Mouse (Mus musculus): ENCODE measurements around the gene Cluh. TPM values are rescaled to one million over a fixed set of nuclear protein-coding genes. Genes with fewer than 3 reads are reported as not detected.

Cluh gene
- polyA plus RNA-seq, 1 experiment from 2014 or later: 15.6 TPM

DNA sequence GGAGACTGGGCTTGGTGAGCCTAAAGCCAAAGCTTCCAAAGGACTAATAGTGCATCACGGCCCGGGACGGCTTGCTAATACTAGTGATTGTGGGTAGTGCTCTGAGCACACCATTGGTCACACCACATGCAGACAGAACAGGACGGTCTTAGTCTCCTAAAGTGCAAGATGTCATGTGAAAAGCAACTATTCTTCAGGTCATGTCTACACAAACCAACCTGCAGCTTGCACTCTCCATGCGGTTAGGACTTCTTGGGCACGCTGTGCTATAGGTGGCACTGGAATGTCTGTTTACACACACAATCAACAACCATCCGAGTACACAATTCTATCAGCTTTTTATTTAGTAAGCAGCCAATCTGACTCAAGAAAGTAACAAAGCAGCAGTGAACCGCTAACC, 25.4 kb downstream of the Cluh start:
- no peak overlapping the region for H3K27ac ChIP-seq (ENCODE audit: low read depth, low read length)
- no peak for DNase-seq (ENCODE audit: low spot score)
- H3K4me1 ChIP-seq (ENCODE audit: control insufficient read depth, insufficient read depth, low read length): no peaks in the 10 kb centered on the region
- H3K4me2 ChIP-seq (ENCODE audit: low read depth): no peak overlapping the region
- no peak overlapping the region for H3K9ac ChIP-seq (ENCODE audit: low read length)
- ATAC-seq (ENCODE audit: insufficient read depth, low FRiP score, low TSS enrichment): no peak
- no peaks in the 10 kb centered on the region for H3K27me3 ChIP-seq (ENCODE audit: control insufficient read depth, insufficient read depth, low read length)
- peaks cover 9% of the 10 kb centered on the region for H3K36me3 ChIP-seq (ENCODE audit: control insufficient read depth, insufficient read depth, low read length)
- no peaks in the 10 kb centered on the region for H3K9me3 ChIP-seq (ENCODE audit: control insufficient read depth, low read length)
- 95% methylated on average over 8 of the region's 8 CpGs for WGBS
- no peak overlapping the region for H3K4me3 ChIP-seq (ENCODE audit: low read depth, low read length)

DNA sequence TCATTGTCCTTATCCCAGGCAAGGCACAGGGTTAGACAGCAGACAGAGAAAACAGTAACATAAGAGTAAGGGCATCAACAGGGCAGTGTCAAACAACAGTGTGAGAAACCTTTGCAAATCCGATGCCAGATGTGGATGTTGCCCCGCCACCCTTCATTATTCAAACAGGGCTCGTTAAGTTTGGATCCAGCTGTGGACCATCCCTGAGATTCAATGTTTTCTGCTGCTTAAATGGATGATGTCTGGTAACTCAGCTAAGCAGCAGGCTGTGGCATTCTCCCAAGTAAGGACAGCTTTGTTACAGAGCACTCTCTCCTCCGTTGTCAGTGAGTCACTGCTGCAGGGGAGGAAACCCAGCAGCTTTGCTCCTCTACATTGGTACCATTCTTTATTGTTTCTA, 25.9 kb downstream of the Cluh start:
- no peak for DNase-seq (ENCODE audit: low spot score)
- 89% methylated on average over 4 of the region's 4 CpGs for WGBS
- Histone ChIP-seq H3K27ac (ENCODE audit: low read depth, low read length) (no peak overlapping the region), H3K9me3 (ENCODE audit: control insufficient read depth, low read length) (no peaks in the 10 kb centered on the region), H3K27me3 (ENCODE audit: control insufficient read depth, insufficient read depth, low read length) (no peaks in the 10 kb centered on the region), H3K4me1 (ENCODE audit: control insufficient read depth, insufficient read depth, low read length) (no peaks in the 10 kb centered on the region), H3K4me3 (ENCODE audit: low read depth, low read length) (no peak overlapping the region), H3K36me3 (ENCODE audit: control insufficient read depth, insufficient read depth, low read length) (peaks cover 13% of the 10 kb centered on the region), H3K9ac (ENCODE audit: low read length) (no peak overlapping the region), H3K4me2 (ENCODE audit: low read depth) (no peak overlapping the region)
- ATAC-seq (ENCODE audit: insufficient read depth, low FRiP score, low TSS enrichment): no peak

GRCm38 (mm10) chr11:74692151-74692550, 42.9 kb downstream of the Cluh start:
- 79% methylated on average over 1 of the region's 1 CpGs for WGBS
- DNase-seq (ENCODE audit: low spot score): no peak
- H3K4me2 ChIP-seq (ENCODE audit: low read depth): no peak overlapping the region
- no peak overlapping the region for H3K27ac ChIP-seq (ENCODE audit: low read depth, low read length)
- H3K9me3 ChIP-seq (ENCODE audit: control insufficient read depth, low read length): no peaks in the 10 kb centered on the region
- H3K9ac ChIP-seq (ENCODE audit: low read length): no peak overlapping the region
- no peaks in the 10 kb centered on the region for H3K27me3 ChIP-seq (ENCODE audit: control insufficient read depth, insufficient read depth, low read length)
- ATAC-seq (ENCODE audit: insufficient read depth, low FRiP score, low TSS enrichment): no peak
- H3K4me1 ChIP-seq (ENCODE audit: control insufficient read depth, insufficient read depth, low read length): no peaks in the 10 kb centered on the region
- H3K4me3 ChIP-seq (ENCODE audit: low read depth, low read length): no peak overlapping the region
- H3K36me3 ChIP-seq (ENCODE audit: control insufficient read depth, insufficient read depth, low read length): peaks cover 6% of the 10 kb centered on the region; the same call in 1 of the 2 replicates

- no peak overlapping the region for H3K4me2 ChIP-seq (ENCODE audit: low read depth)
- no peaks in the 10 kb centered on the region for H3K9me3 ChIP-seq (ENCODE audit: control insufficient read depth, low read length)
- ATAC-seq (ENCODE audit: insufficient read depth, low FRiP score, low TSS enrichment) (no peak), DNase-seq (ENCODE audit: low spot score) (no peak)
- no peaks in the 10 kb centered on the region for H3K4me1 ChIP-seq (ENCODE audit: control insufficient read depth, insufficient read depth, low read length)
- no peak overlapping the region for H3K9ac ChIP-seq (ENCODE audit: low read length)
- H3K27me3 ChIP-seq (ENCODE audit: control insufficient read depth, insufficient read depth, low read length): no peaks in the 10 kb centered on the region
- WGBS: 97% methylated on average over 2 of the region's 2 CpGs
- no peak overlapping the region for H3K4me3 ChIP-seq (ENCODE audit: low read depth, low read length)
- H3K27ac ChIP-seq (ENCODE audit: low read depth, low read length): no peak overlapping the region
- peaks cover 2% of the 10 kb centered on the region; the same call in 1 of the 2 replicates for H3K36me3 ChIP-seq (ENCODE audit: control insufficient read depth, insufficient read depth, low read length)
Measured at GRCm38 (mm10) chr11:74699505-74699904, 50.2 kb downstream of the Cluh start.

DNA sequence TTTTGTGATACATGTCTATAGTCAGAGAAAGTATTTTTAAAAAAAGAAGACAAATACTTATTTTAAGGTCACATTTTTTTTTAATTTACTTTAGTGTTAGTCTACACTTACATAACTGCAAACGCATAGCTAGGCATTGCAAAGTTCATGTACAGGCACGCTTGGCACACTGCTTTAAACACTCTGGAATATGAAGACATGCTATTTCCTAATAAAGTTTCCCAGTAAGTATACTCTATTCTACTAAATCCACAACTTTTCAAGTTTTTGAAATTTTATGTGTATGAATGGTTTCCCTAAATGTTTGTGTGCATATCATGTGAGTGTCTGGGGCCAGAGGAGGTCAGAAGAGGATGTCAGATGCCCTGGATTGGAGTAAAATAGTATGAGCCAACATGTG, 54.8 kb downstream of the Cluh start:
- no peak overlapping the region for H3K27ac ChIP-seq (ENCODE audit: low read depth, low read length)
- 95% methylated on average over 2 of the region's 2 CpGs for WGBS
- H3K9ac ChIP-seq (ENCODE audit: low read length): no peak overlapping the region
- H3K4me2 ChIP-seq (ENCODE audit: low read depth): no peak overlapping the region
- ATAC-seq (ENCODE audit: insufficient read depth, low FRiP score, low TSS enrichment) (no peak), DNase-seq (ENCODE audit: low spot score) (no peak)
- no peak overlapping the region for H3K4me3 ChIP-seq (ENCODE audit: low read depth, low read length)
- H3K4me1 ChIP-seq (ENCODE audit: control insufficient read depth, insufficient read depth, low read length): no peaks in the 10 kb centered on the region
- no peaks in the 10 kb centered on the region for H3K36me3 ChIP-seq (ENCODE audit: control insufficient read depth, insufficient read depth, low read length)
- no peaks in the 10 kb centered on the region for H3K9me3 ChIP-seq (ENCODE audit: control insufficient read depth, low read length)
- H3K27me3 ChIP-seq (ENCODE audit: control insufficient read depth, insufficient read depth, low read length): no peaks in the 10 kb centered on the region

- Histone ChIP-seq H3K4me2 (ENCODE audit: low read depth) (no peak overlapping the region), H3K36me3 (ENCODE audit: control insufficient read depth, insufficient read depth, low read length) (no peaks in the 10 kb centered on the region), H3K4me1 (ENCODE audit: control insufficient read depth, insufficient read depth, low read length) (no peaks in the 10 kb centered on the region), H3K4me3 (ENCODE audit: low read depth, low read length) (no peak overlapping the region), H3K9ac (ENCODE audit: low read length) (no peak overlapping the region), H3K27me3 (ENCODE audit: control insufficient read depth, insufficient read depth, low read length) (no peaks in the 10 kb centered on the region), H3K27ac (ENCODE audit: low read depth, low read length) (no peak overlapping the region), H3K9me3 (ENCODE audit: control insufficient read depth, low read length) (no peaks in the 10 kb centered on the region)
- ATAC-seq (ENCODE audit: insufficient read depth, low FRiP score, low TSS enrichment) (no peak), DNase-seq (ENCODE audit: low spot score) (no peak)
- 64% methylated on average over 1 of the region's 1 CpGs for WGBS
Measured at GRCm38 (mm10) chr11:74708781-74709180, 59.5 kb downstream of the Cluh start.

DNA sequence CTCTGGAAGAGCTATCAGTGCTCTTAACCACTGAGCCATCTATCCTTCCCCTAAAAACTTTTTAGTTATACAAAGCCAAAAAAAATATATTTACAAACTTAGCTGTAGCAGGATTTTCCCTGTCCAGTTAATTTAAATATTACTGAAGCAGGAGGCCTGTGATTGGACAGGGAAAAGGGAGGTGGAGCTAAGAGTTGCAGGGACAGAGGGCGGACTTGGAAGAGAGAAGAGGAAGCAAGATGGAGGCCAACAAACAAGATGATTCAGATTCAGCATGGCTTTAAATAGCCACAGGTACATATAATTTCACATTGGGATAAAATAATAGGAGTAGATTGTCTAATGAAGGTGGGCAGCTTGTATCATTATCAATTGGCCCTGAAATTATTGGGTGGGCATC, 61.4 kb downstream of the Cluh start:
- DNase-seq (ENCODE audit: low spot score) (no peak), ATAC-seq (ENCODE audit: insufficient read depth, low FRiP score, low TSS enrichment) (no peak)
- Histone ChIP-seq H3K27me3 (ENCODE audit: control insufficient read depth, insufficient read depth, low read length) (no peaks in the 10 kb centered on the region), H3K9ac (ENCODE audit: low read length) (no peak overlapping the region), H3K9me3 (ENCODE audit: control insufficient read depth, low read length) (no peaks in the 10 kb centered on the region), H3K27ac (ENCODE audit: low read depth, low read length) (no peak overlapping the region), H3K36me3 (ENCODE audit: control insufficient read depth, insufficient read depth, low read length) (no peaks in the 10 kb centered on the region), H3K4me3 (ENCODE audit: low read depth, low read length) (no peak overlapping the region), H3K4me1 (ENCODE audit: control insufficient read depth, insufficient read depth, low read length) (no peaks in the 10 kb centered on the region), H3K4me2 (ENCODE audit: low read depth) (no peak overlapping the region)
- WGBS: 84% methylated on average over 1 of the region's 1 CpGs

GRCm38 (mm10) chr11:74715971-74716525, 66.8 kb downstream of the Cluh start:
- Histone ChIP-seq H3K36me3 (ENCODE audit: control insufficient read depth, insufficient read depth, low read length) (no peaks in the 10 kb centered on the region), H3K9me3 (ENCODE audit: control insufficient read depth, low read length) (no peaks in the 10 kb centered on the region), H3K27ac (ENCODE audit: low read depth, low read length) (no peak overlapping the region), H3K4me1 (ENCODE audit: control insufficient read depth, insufficient read depth, low read length) (no peaks in the 10 kb centered on the region), H3K27me3 (ENCODE audit: control insufficient read depth, insufficient read depth, low read length) (no peaks in the 10 kb centered on the region), H3K4me3 (ENCODE audit: low read depth, low read length) (no peak overlapping the region), H3K4me2 (ENCODE audit: low read depth) (no peak overlapping the region), H3K9ac (ENCODE audit: low read length) (no peak overlapping the region)
- 95% methylated on average over 3 of the region's 3 CpGs for WGBS
- ATAC-seq (ENCODE audit: insufficient read depth, low FRiP score, low TSS enrichment): no peak
- DNase-seq (ENCODE audit: low spot score): no peak
